Comparison of ENCODE assay signal across 8 mouse cellular contexts in genomic region chrX:140542938-140543673, GRCm38 (mm10). TPM values are rescaled to one million over a fixed set of nuclear protein-coding genes. Genes with fewer than 3 reads are reported as not detected.
DNase-seq lines count a peak whose midpoint lies in the region; ATAC-seq and TF ChIP-seq lines count a peak whose summit lies in the region.

No protein-coding gene starts in this region.

- H3K4me2 ChIP-seq in hindbrain, embryonic 16.5 days (ENCODE audit: low read length), result peak overlapping the region; percentile 68

- WGBS in hindbrain, embryonic 16.5 days, result 30% methylated on average over 18 of the region's 18 CpGs
- WGBS in macrophage (ENCODE audit: missing documents), result 44% methylated on average over 14 of the region's 18 CpGs

- H3K36me3 ChIP-seq in hindbrain, embryonic 16.5 days (ENCODE audit: control insufficient read depth, insufficient read depth, low read length), result no peaks in the 10 kb centered on the region
- H3K36me3 ChIP-seq in macrophage (ENCODE audit: inconsistent target), result no peaks in the 10 kb centered on the region

- H3K4me1 ChIP-seq in hindbrain, embryonic 16.5 days (ENCODE audit: control insufficient read depth, insufficient read depth, low read depth, low read length), result peaks cover 3% of the 10 kb centered on the region; the same call in 1 of the 2 replicates

- H3K9ac ChIP-seq in hindbrain, embryonic 16.5 days (ENCODE audit: low read depth, low read length), result peak overlapping the region; percentile 75

- peaks cover 36% of the 10 kb centered on the region for H3K79me2 ChIP-seq in macrophage (ENCODE audit: inconsistent target)

- H3K9me3 ChIP-seq in hindbrain, embryonic 16.5 days (ENCODE audit: control insufficient read depth, low read length), result no peaks in the 10 kb centered on the region

- ATAC-seq in hindbrain, embryonic 16.5 days, result peak; percentile 88

- H3K27ac ChIP-seq in hindbrain, embryonic 16.5 days (ENCODE audit: low read depth, low read length), result peak overlapping the region; percentile 82
- H3K27ac ChIP-seq in left cerebral cortex, adult 2 months, result peak overlapping the region; percentile 93
- peak overlapping the region; percentile 88 for H3K27ac ChIP-seq in macrophage

- DNase-seq in ZHBTc4 (ENCODE audit: low read depth, low spot score), result peak; percentile 53
- peak; percentile 20 to 25 for DNase-seq in cerebellum, postnatal 4 days (ENCODE audit: low spot score in 2 of 2)
- DNase-seq in gastrocnemius, adult 18-20 months (ENCODE audit: low spot score), result peak; percentile 91
- peak; percentile 70 to 72 for DNase-seq in left cerebral cortex, adult 2 months (ENCODE audit: extremely low spot score in 1 of 2, low spot score in 2 of 2)
- DNase-seq in right cerebral cortex, adult 2 months (ENCODE audit: low spot score in 2 of 2), result peak; percentile 69 to 75
- DNase-seq in urinary bladder, postnatal 10 days (ENCODE audit: low spot score), result peak; percentile 18

- TF ChIP-seq CTCF in left cerebral cortex, adult 2 months (IDR thresholded peaks at IDR 0.05), result peak; percentile 39

- intact Hi-C loops in left cerebral cortex, adult 2 months (cut with DNase I), result loop anchor here (2.0 to 10.0 kb wide), 2 partner anchors 32 to 48 kb away; no protein-coding TSS in a partner anchor

- peak overlapping the region; percentile 49 for H3K4me3 ChIP-seq in hindbrain, embryonic 16.5 days (ENCODE audit: low read length)
- H3K4me3 ChIP-seq in left cerebral cortex, adult 2 months, result peak overlapping the region; percentile 62
- peak overlapping the region; percentile 67 for H3K4me3 ChIP-seq in macrophage (ENCODE audit: inconsistent target)

- peaks cover 6% of the 10 kb centered on the region; the same call in 1 of the 2 replicates for H3K27me3 ChIP-seq in hindbrain, embryonic 16.5 days (replicated peaks; ENCODE audit: control insufficient read depth, insufficient read depth, low read length)

RNA-seq across cellular contexts. Expression of gene Tsc22d3, which starts 57.4 kb away (rescaled TPM):
- total RNA-seq in gastrocnemius, adult 18-20 months (2021), result 100 to 1,000 TPM; 239 to 501 TPM
- polyA plus RNA-seq in hindbrain, embryonic 16.5 days (2015; fragmentation: Nextera tagmentation; extraction: Ambion mirVana), result 135 and 147 TPM in 2 replicates
- 100 to 1,000 TPM; 121 to 145 TPM for total RNA-seq in left cerebral cortex, adult 2 months (2021)
- total RNA-seq in macrophage (2018; cell fraction: chromatin; rRNA removed), result 10 to 100 TPM in 23 of 26 experiments, 1 to 10 TPM in 3; 6.5 to 71.1 (median 30.2) TPM
- 100 to 1,000 TPM in 15 of 26 experiments, 10 to 100 TPM in 11; 39.5 to 154 (median 116) TPM for total RNA-seq in macrophage (2018; cell fraction: cytosol; rRNA removed)
- 100 to 1,000 TPM in 8 of 26 experiments, 10 to 100 TPM in 18; 16.0 to 160 (median 74.9) TPM for total RNA-seq in macrophage (2018; cell fraction: nucleus; rRNA removed)
- polyA plus RNA-seq in macrophage (2018), result 57.2 to 142 TPM (median 72.7 TPM) in 3 replicates

Comparison
In these comparisons a context has a peak if more than half of its experiments do, and no peak if none do; other contexts are left out.
1. Peak in every context shown above with its lines: DNase-seq, ATAC-seq, H3K4me3 ChIP-seq and H3K27ac ChIP-seq.
2. DNase-seq: peak in every context shown above with its lines; median percentile 91 in gastrocnemius, adult 18-20 months; 72 in right cerebral cortex, adult 2 months; 71 in left cerebral cortex, adult 2 months; 53 in ZHBTc4; 22 in cerebellum, postnatal 4 days; 18 in urinary bladder, postnatal 10 days.